Mouse (Mus musculus): ENCODE data around the gene Trim29. TPM values are rescaled to one million over a fixed set of nuclear protein-coding genes. Genes with fewer than 3 reads are reported as not detected.

The Trim29 gene
- total RNA-seq, 2 experiments from 2014 or later = 0.37 to 0.40 TPM

Other genes with a start within 250 kb of the Trim29 start
- gene Arhgef12, start 203.6 kb upstream of the Trim29 start, total RNA-seq (2021) = 100 to 1,000 TPM; 147 to 158 TPM
- gene Tmem136, start 194.3 kb upstream of the Trim29 start, total RNA-seq (2021) = 10 to 100 TPM; 18.2 to 19.0 TPM
- under 1 TPM; 0.30 to 0.56 TPM for gene Pou2f3, start 100.5 kb upstream of the Trim29 start, total RNA-seq (2021)
- 10 to 100 TPM; 13.1 to 17.7 TPM for gene Oaf, start 70.9 kb upstream of the Trim29 start, total RNA-seq (2021)

All from layer of hippocampus, postnatal 36 days (tissue).